Mouse (Mus musculus): ENCODE data around the gene Scg5. TPM values are rescaled to one million over a fixed set of nuclear protein-coding genes. Genes with fewer than 3 reads are reported as not detected.

Scg5 gene
- total RNA-seq, 4 experiments from 2014 or later: 368 to 431 (median 406) TPM

DNA sequence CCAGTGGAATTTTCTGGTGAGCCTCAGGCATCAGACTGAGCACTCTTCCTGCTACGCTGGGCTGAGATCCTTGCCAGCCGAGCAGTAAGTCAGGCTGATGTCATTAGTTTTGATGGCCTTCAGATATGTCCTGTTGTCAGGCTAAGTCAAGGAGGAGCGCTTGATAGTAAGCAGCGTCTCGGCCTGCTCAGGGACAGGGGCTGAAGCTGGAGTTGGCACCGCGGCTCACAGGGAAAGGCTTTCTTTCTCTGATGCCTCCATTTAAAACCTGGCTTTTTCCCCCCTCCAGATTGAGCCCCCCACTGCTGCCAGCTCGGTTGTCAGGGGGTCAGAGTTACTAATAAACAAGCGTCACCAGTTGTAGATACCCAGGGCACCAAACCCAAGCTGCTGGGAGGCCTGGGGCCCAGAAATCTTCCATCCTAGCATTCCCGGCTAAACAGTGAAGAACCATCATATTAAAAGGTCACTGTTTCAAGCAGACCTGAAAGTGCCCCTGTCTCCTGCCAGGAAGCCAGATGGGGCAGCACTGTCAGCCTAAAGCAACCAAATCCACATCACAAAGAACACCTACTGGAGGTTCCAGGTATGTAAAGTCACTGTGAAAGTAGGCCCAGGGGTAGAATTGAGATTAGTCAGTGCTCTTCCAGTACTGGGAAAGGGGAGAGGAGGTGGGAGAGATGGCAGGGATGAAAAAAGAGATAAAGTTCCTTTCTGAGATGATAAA is 21.9 kb downstream of the Scg5 start:
- DNase-seq (ENCODE audit: low spot score in 2 of 2): no peak

DNA sequence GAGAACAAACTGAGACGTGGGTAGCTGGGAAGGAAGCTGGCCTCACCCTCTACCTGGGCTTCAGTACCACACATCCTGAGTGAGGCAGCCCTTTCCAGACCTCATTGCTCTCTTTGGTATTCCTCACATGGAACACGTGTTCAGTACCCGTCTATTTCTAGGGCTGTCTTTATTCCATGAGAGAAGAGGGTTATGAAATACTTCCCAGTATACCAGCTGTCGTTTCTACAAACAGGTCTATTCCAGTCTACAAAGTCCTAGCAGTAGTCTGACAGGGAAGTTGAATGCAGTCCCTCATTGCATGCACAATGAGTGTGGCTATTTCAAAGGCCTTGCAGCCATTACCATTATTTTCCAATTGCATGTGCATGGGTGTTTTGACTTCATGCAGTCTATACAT is 23.2 kb downstream of the Scg5 start:
- DNase-seq (ENCODE audit: low spot score in 2 of 2): no peak

DNA sequence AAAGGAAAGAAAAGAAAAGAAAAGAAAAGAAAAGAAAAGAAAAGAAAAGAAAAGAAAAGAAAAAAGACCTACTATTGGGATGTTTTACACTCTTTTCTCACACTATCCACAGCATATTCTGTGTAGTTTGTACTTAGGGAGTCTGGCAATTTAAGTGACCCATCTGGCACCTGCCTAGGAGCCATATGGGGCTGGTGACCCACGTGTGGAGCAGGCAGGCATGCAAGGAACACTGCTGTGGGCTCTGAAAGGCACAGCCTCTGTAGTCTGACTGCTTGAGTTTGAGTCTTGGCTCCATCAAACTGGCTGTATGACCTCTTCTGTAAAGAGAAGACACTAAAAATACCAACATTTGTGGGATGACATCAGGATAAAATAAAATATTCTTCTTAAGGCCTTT is 25.2 kb downstream of the Scg5 start:
- no peak for DNase-seq (ENCODE audit: low spot score in 2 of 2)

DNA sequence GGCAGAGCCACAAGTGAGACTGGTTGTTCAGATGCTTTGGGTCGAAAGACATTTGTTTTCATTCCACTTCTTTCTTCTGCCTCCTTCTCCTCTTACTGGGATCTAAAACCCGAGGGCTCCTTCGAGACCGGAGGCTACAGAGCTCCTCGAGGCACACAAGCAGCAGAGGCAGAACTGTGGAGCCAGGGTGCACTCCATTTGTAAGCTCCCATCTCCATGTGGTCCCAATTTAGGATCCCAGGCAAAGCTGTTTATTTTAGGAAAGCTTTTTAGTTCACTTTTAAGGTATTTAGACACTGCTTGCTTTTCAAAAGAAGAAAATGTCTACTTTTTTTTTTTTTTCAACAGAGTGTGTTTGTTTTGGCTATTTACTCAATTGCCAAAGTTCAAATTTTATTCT is 28.1 kb downstream of the Scg5 start:
- DNase-seq (ENCODE audit: low spot score in 2 of 2): no peak

DNA sequence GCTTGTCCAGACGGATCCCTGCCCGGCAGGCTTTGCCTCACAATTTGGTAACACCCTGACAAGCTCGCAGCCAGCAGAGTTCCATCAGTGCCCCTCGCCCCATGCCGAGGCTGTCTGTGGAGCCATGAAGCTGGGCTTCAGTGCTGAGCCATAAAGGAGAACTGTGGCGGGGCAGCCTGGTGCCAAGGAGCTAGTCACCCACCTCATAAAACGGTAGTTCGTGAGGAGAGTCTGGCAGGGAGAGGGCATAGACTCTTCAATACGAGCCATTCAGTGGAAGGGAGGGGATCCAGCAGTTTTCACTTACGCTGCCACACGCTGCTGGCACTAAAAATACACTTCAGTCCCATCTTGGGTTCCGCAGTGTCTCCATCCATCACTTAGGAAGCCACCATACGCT is 30.3 kb downstream of the Scg5 start:
- no peak for DNase-seq (ENCODE audit: low spot score in 2 of 2)

DNA sequence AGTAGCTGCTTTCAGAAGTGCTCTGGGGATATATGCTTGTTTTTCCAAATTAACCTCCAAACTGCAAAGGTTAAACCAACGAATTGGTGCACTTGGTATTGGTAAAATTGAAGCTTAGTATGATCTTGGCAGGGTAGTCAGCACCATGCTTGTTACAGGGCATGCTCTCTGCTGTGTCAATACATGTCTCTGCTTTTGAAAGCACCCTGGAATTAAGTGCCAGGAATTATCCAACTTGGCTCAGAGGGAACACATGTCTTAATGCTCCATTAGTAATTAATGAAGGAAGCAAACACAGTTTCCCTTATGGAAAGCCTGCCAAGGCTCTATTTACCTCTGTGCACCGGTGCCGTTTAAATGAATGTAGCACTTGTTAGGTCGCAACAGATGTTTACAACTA is 33.7 kb downstream of the Scg5 start:
- DNase-seq (ENCODE audit: low spot score in 2 of 2): no peak

DNA sequence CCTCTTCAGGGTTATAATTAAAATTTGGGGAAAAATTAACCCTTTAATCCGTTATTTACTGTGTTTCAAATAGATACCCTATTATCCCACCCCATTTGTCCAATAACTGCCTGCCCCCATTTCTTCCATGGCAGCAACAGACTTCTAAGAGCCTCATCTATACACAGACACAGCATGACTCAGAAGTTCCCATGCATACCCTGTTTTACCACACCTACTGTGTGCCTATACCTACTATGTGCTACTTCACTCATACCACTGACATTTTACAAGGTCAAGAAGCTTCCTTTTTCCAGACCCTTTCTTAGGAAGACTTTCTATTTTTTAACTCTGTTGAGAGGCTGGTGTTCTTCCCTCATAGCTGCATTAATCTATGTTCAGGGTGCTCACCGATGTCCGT is 35.4 kb downstream of the Scg5 start:
- no peak for DNase-seq (ENCODE audit: low spot score in 2 of 2)

DNA sequence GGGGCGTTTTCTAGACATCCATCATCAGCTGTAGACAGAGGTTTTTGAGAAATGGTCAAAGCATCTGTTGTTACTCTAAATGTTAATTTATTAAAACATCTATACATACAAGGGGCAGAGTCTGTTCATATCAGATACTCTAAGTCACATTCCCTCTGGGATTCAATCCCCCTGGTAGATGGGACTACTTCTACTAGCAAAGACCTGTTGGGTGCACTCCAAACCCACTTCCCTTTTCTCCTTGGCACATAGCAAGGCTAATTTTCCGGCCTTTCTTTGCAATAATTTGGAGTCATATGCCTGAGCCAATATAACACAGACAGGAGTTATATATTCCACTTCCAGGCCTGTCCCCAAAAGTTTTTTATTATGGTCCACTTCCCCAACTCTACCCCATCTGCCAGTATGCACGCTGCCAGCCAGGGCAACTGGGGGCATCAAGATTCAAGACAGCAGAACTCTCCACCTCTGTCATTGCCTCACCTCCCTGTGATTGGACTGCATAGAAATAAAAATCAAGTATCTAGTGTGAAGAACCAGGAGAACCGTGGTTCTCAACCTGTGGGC is 40.0 kb downstream of the Scg5 start:
- DNase-seq (ENCODE audit: low spot score in 2 of 2): no peak

DNA sequence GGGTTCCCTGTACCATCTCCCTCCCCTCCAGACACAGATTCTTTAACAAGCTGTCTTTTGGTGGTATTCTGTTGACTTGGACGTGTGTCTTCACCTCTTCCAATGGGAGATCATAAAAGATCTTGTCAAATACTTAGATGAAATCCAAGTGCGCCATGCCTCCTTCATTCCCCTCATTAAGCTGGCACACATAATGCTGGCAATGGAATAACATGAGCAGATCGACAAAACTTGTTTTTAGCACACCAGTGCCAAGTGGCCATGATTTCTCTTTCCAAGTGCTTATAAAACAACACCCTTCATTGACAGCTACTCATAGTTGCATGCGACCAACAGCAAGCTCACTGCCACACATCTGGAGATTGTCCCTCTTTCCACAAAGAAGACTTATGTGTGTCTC is 41.0 kb downstream of the Scg5 start:
- DNase-seq (ENCODE audit: low spot score in 2 of 2): no peak

DNA sequence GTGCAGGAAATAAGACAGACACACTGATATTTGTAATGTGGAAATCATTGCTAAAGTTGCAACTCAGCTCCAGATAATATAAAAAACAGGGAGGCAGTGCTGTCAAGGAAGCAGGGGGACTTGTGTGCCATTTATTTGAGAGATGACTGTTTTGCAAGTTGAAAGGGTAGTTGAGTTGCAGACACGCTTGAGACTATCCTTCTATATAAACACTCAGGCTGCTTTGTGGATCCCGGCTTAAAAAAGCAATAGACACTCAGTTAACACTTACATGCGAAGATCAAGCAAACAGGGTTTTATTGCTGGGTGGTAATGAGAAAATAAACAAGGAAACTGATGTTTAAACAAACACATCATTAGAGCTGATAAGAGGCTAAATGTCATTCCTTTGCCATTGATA is 44.1 kb downstream of the Scg5 start:
- DNase-seq (ENCODE audit: low spot score in 2 of 2): no peak

DNA sequence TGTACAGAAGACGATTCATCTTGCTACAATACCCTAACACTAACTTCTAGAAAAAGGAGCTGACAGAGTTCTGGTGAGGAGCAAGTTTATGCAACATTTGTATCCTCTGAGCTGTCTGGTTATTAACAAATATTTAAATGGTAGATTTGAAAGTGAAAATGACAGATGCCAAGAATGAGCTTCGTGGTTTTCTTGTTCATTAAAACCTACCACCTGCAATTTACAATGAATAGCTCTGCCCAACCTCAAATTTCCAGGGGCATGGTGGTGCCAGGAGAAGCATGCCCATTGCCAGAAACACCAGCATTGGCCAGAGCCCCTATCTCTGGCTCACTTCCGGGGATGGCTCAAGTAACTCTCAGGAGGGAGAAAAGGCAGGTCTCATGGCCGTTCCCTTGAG is 47.4 kb downstream of the Scg5 start:
- no peak for DNase-seq (ENCODE audit: low spot score in 2 of 2)

DNA sequence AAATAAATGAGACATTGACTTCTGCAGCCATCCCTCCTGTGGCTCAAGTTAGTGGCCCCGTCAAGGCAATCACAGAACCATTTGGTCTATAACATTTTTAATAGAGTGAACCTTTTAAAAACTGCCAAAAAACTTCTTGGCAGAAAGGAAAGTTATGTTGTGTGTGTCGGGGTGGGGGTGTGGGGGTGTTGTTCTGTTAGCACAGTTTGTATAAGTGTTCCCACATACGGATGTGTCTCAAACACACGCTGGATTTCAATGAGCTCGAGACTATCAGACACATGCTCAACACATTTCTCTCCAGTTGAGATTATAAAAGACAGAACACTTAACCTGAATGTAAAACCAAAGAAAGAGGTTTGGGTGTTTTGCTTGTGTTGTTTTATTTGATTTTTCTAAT is 47.8 kb downstream of the Scg5 start:
- no peak for DNase-seq (ENCODE audit: low spot score in 2 of 2)

DNA sequence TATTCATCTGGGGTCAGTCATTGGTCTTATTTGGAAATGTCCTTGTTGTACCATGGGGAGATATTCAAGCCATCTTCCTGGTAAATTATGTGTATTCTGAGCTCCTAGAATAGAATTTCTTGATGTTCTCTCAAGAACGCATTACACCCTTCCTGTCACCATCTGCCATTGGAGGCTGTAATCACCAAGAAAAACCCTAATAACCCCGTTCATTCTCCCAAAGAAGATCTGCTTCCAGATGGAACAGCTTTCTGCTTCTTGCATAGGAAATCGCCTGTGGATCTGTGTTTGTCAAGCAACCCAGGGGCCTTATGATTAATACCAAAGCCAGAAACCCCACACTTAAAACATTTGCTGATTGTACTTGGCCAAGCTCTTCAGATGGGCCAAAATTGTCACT is 49.6 kb downstream of the Scg5 start:
- DNase-seq (ENCODE audit: low spot score in 2 of 2): peak in 1 of 2 experiments; percentile 34

DNA sequence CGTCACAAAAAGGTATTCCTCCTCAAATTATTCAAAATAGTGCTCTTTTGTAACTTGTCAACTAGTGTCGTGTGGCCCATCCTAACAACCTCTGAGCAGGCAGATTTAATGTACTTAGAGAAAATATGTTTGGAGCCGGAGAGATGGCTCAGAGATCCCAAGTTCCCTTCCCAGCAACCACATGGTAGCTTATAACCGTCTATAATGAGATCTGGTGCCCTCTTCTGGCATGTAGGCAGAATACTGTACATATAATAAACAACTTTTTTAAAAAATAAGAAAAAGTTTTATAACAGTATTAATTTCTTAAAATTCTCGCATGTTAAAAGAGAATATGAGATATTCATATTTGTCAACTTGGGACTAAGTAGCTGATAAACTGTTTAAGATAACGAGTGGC is 50.9 kb downstream of the Scg5 start:
- DNase-seq (ENCODE audit: low spot score in 2 of 2): no peak

DNA sequence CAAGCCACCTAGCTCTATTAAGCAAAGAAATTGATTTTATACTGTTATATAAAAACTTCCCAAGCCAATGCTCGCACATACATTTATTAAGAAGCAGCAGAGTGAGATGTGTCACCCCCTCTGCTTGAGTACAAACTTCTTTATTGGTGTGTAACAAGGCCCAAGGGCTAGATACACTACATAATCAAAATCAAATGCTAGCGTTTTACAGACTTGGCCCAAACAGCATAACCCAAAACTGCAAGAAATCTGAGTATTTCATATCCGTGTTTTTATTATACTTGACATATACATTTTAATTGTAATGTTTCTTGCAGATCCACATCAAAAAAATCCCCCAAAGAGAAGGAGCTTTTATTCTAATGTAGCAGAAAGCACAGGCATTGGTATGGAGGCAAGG is 52.6 kb downstream of the Scg5 start:
- no peak for DNase-seq (ENCODE audit: low spot score in 2 of 2)

DNA sequence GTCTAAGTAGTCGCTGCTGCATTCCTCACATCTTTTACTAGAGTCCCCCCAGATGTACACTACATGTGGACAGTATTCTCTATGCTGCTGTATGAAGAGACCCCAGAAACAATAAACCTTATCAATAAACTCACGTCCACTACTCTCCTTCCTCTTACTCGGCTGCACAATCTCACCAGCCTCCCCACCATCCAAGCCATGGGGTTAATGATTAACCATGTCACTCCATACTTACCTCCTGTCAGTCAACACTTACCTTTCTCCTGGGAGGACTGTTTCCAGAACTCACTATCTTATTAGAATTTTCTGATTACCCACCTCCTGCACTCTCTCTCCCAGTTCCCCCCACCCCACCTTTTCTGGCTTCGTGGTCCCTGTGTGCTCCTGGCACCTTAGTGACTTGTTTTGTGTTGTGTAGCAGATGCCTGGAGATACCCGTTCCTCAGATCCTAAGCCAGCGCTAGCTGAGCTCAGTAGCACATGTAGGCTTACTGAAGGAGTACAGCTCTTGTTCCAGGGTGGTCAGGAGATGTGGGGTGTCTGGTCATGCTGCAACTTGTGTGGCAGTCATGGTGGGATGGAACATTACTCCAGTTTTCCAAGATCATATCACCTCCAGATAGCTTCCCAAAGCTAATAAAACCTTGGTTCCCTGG is 54.6 kb downstream of the Scg5 start:
- no peak for DNase-seq (ENCODE audit: low spot score in 2 of 2)

DNA sequence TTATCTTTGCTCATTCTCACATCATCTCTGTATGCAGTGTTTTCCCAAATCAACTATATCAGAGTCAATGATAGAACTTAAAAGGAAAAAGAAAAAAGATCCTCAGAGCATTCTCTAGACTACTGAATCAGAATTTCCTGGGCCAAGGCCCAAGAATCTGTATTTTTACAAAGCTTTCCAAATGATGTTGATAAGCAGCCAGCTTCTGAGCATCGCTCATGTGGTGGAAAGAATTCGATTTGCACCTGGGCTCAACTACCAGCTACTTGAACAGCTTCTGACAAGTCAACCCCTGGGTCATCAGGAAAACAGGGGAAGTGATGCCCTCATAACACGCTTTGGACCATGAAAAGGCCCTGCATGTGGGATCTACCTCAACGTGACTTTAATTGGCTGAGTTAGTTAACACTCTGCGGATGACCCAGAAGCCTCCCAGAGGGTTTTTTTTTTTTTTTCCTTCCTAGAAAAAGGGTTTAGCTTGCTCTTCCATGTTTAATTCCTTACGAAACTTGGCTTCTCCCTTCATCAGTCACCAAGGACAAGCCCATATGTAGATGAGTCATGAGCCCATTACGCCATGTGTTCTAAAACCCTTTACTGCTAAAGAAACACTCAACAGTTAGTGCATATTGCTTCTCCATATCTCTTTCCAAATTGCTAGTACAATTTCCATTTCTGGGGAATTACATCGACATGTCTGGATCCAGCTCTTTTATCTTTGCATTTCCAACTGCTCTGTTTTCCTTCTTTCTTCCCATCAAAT is 60.2 kb downstream of the Scg5 start:
- DNase-seq (ENCODE audit: low spot score in 2 of 2): no peak

DNA sequence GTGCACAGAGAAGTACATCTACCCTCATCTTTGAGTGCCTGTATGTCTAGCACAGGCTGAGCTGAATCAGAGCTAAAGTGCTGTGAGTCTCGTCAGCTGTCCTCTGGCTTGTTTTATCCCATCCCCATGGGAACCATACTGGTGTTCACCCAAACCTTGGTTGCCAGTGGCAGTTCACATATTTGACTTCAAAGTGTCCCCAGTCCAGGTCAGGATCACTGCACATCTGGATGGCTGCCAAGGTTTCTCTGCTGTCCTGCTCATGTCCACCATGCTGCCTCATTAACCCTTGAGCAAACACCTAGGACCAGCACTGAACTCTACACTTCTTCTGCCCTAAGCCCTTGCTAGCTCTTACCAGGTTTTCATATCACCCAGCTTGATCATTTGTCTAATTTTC is 63.0 kb downstream of the Scg5 start:
- DNase-seq (ENCODE audit: low spot score in 2 of 2): no peak

DNA sequence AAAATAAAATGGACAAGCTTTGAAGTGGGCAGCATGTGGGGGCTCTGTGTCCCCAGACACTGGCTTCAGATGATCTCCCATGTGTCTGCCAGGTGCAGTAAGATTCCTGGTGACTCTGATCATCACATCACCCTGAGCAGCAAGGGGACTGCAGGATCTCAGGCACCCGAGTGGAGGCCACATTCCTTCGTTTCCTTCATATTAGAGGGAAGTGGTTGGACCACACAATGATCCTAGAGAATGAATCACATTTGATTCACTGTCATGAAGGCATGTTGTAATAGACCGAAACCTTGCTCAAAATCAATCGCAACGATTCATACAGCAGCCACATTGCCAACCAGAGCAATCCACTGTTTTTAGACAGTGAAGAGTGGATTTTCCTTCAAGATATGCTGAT is 64.0 kb downstream of the Scg5 start:
- no peak for DNase-seq (ENCODE audit: low spot score in 2 of 2)

DNA sequence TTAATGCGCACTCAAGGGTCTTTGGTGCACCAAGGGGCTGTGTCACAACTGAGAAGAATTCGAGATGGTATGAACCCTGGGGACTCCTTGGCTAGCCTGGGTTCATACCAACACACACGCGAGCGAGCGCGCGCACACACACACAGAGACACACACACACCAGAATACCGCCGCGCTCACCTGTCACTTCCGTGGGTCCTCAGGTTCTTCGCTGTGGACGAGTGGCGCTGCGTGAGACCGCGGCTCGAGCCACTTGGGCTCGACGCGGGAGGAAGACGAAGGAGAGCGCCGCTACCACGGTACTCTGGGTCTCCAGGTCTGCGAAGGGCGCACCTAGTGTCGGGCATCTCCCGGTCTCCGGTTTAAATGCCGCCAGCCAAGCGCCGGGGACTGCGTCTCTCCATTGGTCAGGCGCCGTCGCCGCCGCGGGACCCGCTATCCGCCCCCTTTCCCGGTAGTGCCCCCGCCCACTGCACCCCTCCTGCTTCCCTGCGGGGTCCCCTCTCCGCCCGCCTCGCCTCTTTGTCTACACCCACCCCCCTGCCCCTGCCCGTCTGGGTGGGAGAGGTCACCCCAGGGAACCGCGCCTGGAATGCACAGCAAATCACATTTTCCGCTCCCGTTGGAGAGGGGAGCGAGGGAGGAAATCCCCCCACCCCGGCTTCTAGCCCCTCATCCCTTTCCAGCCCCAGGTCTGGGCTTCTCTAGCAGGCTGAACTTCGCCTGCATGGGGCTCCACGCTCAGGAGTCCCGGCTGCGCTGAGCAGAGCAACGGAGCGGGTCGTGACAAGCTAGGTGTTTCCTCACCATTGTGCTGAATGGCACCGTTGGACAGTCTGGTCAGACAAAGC is 70.4 kb downstream of the Scg5 start, which contains the start of gene Grem1:
Gene Grem1, minus strand, starts transcription at position 336 of the 851 bp plus-strand sequence.
- no peak for DNase-seq (ENCODE audit: low spot score in 2 of 2)
